Mouse (Mus musculus) kidney, adult 2 months (tissue): ENCODE measurements around the gene Atl3. TPM values are rescaled to one million over a fixed set of nuclear protein-coding genes. Genes with fewer than 3 reads are reported as not detected.

Source experiments
- DNase-seq: peaks from one replicate; pipeline ENCODE4 v3.0.0; 2021
- H3K27ac ChIP-seq: fragments of 200-500 bp; 2 replicates; pipeline ENCODE4 v1.5.1; 2012; ENCODE audit warnings: low read depth, low read length, control low read depth, inconsistent platforms; ENCODE audit not compliant: insufficient read depth
- H3K27me3 ChIP-seq: fragments of 200-500 bp; replicated peaks from 2 replicates; pipeline ENCODE4 v1.6.1; 2012; ENCODE audit warnings: mild to moderate bottlenecking, moderate library complexity, low read length, inconsistent platforms; ENCODE audit not compliant: control insufficient read depth, insufficient read depth
- H3K36me3 ChIP-seq: fragments of 200-500 bp; 2 replicates; pipeline ENCODE4 v1.6.1; 2012; ENCODE audit warnings: mild to moderate bottlenecking, moderate library complexity, low read length, inconsistent platforms; ENCODE audit not compliant: control insufficient read depth, insufficient read depth
- H3K4me1 ChIP-seq: fragments of 200-500 bp; 2 replicates; pipeline ENCODE4 v1.6.1; 2011; ENCODE audit warnings: low read length; ENCODE audit not compliant: control insufficient read depth, insufficient read depth
- H3K4me3 ChIP-seq: fragments of 200-500 bp; 2 replicates; pipeline ENCODE4 v1.5.1; 2011; ENCODE audit warnings: mild to moderate bottlenecking, low read depth, low read length, control low read depth; ENCODE audit not compliant: insufficient read depth
- CTCF ChIP-seq: fragments of 200-500 bp; conservative IDR thresholded peaks from 2 replicates; pipeline ENCODE4 v1.5.1; 2011; ENCODE audit warnings: low read depth, mild to moderate bottlenecking, control low read depth, low read length, moderate library complexity, mixed read lengths; ENCODE audit not compliant: insufficient read depth, insufficient read length
- POLR2A ChIP-seq: fragments of 200-500 bp; IDR thresholded peaks from one replicate; pipeline ENCODE4 v1.6.1; 2011; ENCODE audit warnings: low read depth, low read length, control low read depth
- WGBS: fragments of 180-500 bp; shearing (Covaris S2); methylation state at CpG from one replicate; pipeline ENCODE4 v1.1.7; 2018; 5-methylcytosine and 5-hydroxymethylcytosine counted together
- polyA plus RNA-seq: library from polyadenylated mRNA; depleted of rRNA; stranded (reverse); fragments of >200 nt; gene quantifications from 2 replicates; pipeline ENCODE4 v1.2.3, GENCODE M21; 2012

Atl3 gene
- polyA plus RNA-seq, 1 experiment = 20.4 TPM

GRCm38 (mm10) chr19:7470643-7471042, 23.2 kb upstream of the Atl3 start:
- TF ChIP-seq POLR2A (no peak), CTCF (no peak)
- Histone ChIP-seq H3K4me1 (peaks cover 10% of the 10 kb centered on the region; the same call in 1 of the 2 replicates), H3K4me3 (no peak overlapping the region), H3K36me3 (peaks cover 1% of the 10 kb centered on the region; the same call in 1 of the 2 replicates), H3K27ac (peak overlapping the region; percentile 60; the same call in 1 of the 2 replicates), H3K27me3 (0 out of 2 replicates have a peak, but pooled peaks cover 1% of the 10 kb centered on the region)
- peak; percentile 36 for DNase-seq
- WGBS = 66% methylated on average over 2 of the region's 2 CpGs

GRCm38 (mm10) chr19:7479751-7480248, 14.0 kb upstream of the Atl3 start:
- Histone ChIP-seq H3K36me3 (no peaks in the 10 kb centered on the region; the same call in 1 of the 2 replicates), H3K4me3 (no peak overlapping the region), H3K27me3 (no peaks in the 10 kb centered on the region), H3K27ac (no peak overlapping the region), H3K4me1 (peaks cover 16% of the 10 kb centered on the region; the same call in 1 of the 2 replicates)
- 95% methylated on average over 3 of the region's 3 CpGs for WGBS
- no peak for DNase-seq
- TF ChIP-seq POLR2A (no peak), CTCF (no peak)

GRCm38 (mm10) chr19:7481541-7482265, 12.1 kb upstream of the Atl3 start:
- Histone ChIP-seq H3K27ac (peak overlapping the region; percentile 20), H3K36me3 (no peaks in the 10 kb centered on the region; the same call in 1 of the 2 replicates), H3K4me3 (peak overlapping the region; percentile 48), H3K4me1 (peaks cover 13% of the 10 kb centered on the region; the same call in 1 of the 2 replicates), H3K27me3 (no peaks in the 10 kb centered on the region)
- peak; percentile 22 for DNase-seq
- TF ChIP-seq POLR2A (no peak), CTCF (no peak)
- WGBS = 10% methylated on average over 12 of the region's 12 CpGs

- H3K4me1 ChIP-seq = peaks cover 9% of the 10 kb centered on the region; the same call in 1 of the 2 replicates
- under 1% methylated on average over 7 of the region's 7 CpGs for WGBS
- peak overlapping the region; percentile 88 for H3K4me3 ChIP-seq
- no peaks in the 10 kb centered on the region for H3K36me3 ChIP-seq
- peak; percentile 10 for DNase-seq
- H3K27ac ChIP-seq = peak overlapping the region; percentile 94; the same call in 1 of the 2 replicates
- H3K27me3 ChIP-seq = no peaks in the 10 kb centered on the region
- TF ChIP-seq POLR2A (no peak), CTCF (no peak)
Measured at GRCm38 (mm10) chr19:7482266-7482598, 11.6 kb upstream of the Atl3 start.

- H3K27me3 ChIP-seq = no peaks in the 10 kb centered on the region
- no peaks in the 10 kb centered on the region for H3K36me3 ChIP-seq
- no peak for TF ChIP-seq CTCF
- peak; percentile 99 for TF ChIP-seq POLR2A
- WGBS = 1% methylated on average over 80 of the region's 80 CpGs
- peak within 1 kb of the TSS; percentile 94 for H3K27ac ChIP-seq
- DNase-seq = peak; percentile 98
- H3K4me3 ChIP-seq = peak within 1 kb of the TSS; percentile 88
- peaks cover 9% of the 10 kb centered on the region; the same call in 1 of the 2 replicates for H3K4me1 ChIP-seq
Measured at GRCm38 (mm10) chr19:7482599-7483511, 11.0 kb upstream of the Atl3 start, which contains the start of gene Rtn3. Gene Rtn3 (minus strand): TSS chr19:7483281.

GRCm38 (mm10) chr19:7483512-7483882, 10.3 kb upstream of the Atl3 start:
- Histone ChIP-seq H3K4me3 (peak overlapping the region; percentile 40), H3K36me3 (no peaks in the 10 kb centered on the region), H3K27ac (peak overlapping the region; percentile 80), H3K4me1 (peaks cover 7% of the 10 kb centered on the region; the same call in 1 of the 2 replicates), H3K27me3 (no peaks in the 10 kb centered on the region)
- WGBS = under 1% methylated on average over 6 of the region's 6 CpGs
- TF ChIP-seq POLR2A (no peak), CTCF (no peak)
- DNase-seq = no peak
